Mouse (Mus musculus): ENCODE results near the gene Smim27. TPM values are rescaled to one million over a fixed set of nuclear protein-coding genes. Genes with fewer than 3 reads are reported as not detected.

Gene Smim27
- 27.0 and 35.0 TPM in 2 replicates for polyA plus RNA-seq (2012; ENCODE audit: low replicate concordance)

GRCm38 (mm10) chr4:40269430-40270032 lies at the start of gene Smim27, which contains the start of gene Topors:
TSS of gene Smim27 (plus strand) at chr4:40269579.
TSS of gene Topors (minus strand) at chr4:40269850.

GRCm38 (mm10) chr4:40239409-40240271 lies 29.7 kb upstream of the Smim27 start, which contains the start of gene Ddx58:
TSS of gene Ddx58 (minus strand) at chr4:40239828.

GRCm38 (mm10) chr4:40279276-40279900 lies 10.0 kb downstream of the Smim27 start, which contains the start of gene Ndufb6:
TSS of gene Ndufb6 (minus strand) at chr4:40279421.

Other genes with a start within 250 kb of the Smim27 start
- 3.8 and 4.8 TPM in 2 replicates for gene Aco1, start 126.5 kb upstream of the Smim27 start, polyA plus RNA-seq (2012; ENCODE audit: low replicate concordance)
- gene Ddx58, start 29.8 kb upstream of the Smim27 start, polyA plus RNA-seq (2012; ENCODE audit: low replicate concordance), result 2.5 and 6.8 TPM in 2 replicates
- gene Topors, start 271 bp downstream of the Smim27 start, polyA plus RNA-seq (2012; ENCODE audit: low replicate concordance), result 10.1 and 10.5 TPM in 2 replicates
- 76.0 and 93.6 TPM in 2 replicates for gene Ndufb6, start 9.8 kb downstream of the Smim27 start, polyA plus RNA-seq (2012; ENCODE audit: low replicate concordance)
- gene Tmem215, start 202.6 kb downstream of the Smim27 start, polyA plus RNA-seq (2012; ENCODE audit: low replicate concordance), result 0.05 and 0.53 TPM in 2 replicates